Mouse (Mus musculus) retina, adult 2 months (tissue): ENCODE measurements around the gene Mansc4.

Source experiments
- DNase-seq: peaks from one replicate; pipeline ENCODE4 v3.0.0-alpha.2; 2012; ENCODE audit warnings: low read depth, low spot score

Mansc4 gene

GRCm38 (mm10) chr6:147079919-147080318, 6.9 kb downstream of the Mansc4 start:
- no peak for DNase-seq

DNA sequence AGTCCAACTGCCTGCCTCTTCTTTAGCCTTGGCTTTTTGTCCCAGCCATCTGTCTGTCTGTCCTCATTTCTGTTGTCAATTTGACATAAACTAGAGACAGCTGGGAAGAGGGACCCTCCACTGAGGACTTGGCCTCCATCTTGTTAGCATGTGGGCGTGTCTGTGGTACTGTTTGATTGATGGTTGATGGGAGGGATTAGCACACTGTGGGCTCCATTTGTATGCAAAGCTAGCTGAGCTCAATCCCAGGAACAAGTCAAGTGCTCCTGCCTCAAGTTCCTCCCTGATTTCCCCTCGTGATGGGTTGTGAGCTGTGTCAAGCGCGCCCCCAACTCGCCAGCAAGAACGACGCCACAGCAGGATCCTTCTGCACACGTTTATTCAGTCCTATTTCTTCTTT, 10.0 kb downstream of the Mansc4 start:
- no peak for DNase-seq

DNA sequence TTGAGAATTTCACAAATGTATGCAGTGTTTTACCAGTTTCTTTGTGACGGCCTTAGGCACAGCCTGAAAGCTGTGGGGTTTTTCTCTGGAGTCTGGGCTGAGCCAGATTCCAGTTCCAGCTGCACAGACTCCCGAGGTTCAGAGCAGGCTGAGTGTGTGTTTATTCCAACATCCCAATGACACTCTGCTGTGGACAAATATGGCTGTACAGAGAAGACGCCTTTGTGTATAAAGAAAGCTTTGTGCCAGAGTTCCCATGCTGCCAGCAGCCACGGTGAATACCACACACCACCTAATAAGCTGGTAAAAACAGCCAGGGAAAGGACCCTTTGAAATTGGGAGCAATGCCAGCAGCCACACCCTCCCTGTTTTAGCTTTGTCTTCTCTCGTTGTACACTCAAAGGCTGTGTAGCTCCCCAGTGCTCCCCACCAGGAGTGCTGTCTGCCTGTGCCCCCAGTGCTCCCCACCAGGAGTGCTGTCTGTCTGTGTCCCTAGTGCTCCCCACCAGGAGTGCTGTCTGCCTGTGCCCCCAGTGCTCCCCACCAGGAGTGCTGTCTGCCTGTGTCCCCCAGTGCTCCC, 10.9 kb downstream of the Mansc4 start:
- DNase-seq, result no peak

DNA sequence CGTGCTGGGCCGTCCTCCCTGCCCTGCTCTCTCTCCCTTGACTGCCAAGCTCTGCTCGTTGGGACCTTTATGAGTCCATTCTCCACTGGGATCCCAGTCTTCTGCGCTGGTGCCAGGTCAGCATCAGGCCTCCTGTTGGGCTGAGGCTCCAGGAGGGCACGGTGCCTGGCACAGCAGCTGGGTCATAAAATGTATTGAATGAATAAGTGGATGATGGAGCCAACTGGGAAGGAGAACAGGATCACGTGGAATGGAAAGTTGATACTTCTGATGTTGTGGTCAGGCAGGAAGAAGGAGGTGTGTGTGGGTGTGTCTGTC, 21.9 kb downstream of the Mansc4 start:
- DNase-seq, result no peak

- DNase-seq, result no peak
These were observed 22.4 kb downstream of the Mansc4 start for GRCm38 (mm10) chr6:147064226-147064943.

- no peak for DNase-seq
These were observed 24.1 kb downstream of the Mansc4 start for GRCm38 (mm10) chr6:147062694-147063093.

- DNase-seq, result no peak
These were observed 24.8 kb downstream of the Mansc4 start for GRCm38 (mm10) chr6:147062034-147062433.

DNA sequence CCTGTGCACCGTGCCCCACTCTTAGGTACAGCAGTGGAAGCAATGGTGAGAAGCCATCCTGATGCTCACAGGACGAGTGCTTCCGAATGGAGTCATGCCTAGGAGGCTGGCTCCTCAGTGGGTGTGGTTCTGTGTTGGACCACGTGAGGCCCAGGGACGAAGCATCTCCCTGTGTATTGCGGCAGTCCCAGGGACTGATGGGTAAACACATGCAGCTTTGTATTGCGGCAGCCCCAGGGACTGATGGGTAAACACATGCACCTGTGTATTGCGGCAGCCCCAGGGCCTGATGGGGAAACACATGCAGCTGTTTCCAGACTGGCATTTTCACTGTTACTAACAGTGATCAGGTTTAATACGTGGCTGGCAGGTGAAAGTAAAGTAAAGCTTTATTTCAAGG, 25.2 kb downstream of the Mansc4 start:
- no peak for DNase-seq

GRCm38 (mm10) chr6:147059326-147059725, 27.5 kb downstream of the Mansc4 start:
- no peak for DNase-seq

- DNase-seq, result no peak
These were observed 31.4 kb downstream of the Mansc4 start for GRCm38 (mm10) chr6:147055374-147055977.

GRCm38 (mm10) chr6:147053785-147054646, 32.8 kb downstream of the Mansc4 start:
- no peak for DNase-seq

- DNase-seq, result no peak
These were observed 34.4 kb downstream of the Mansc4 start for GRCm38 (mm10) chr6:147052440-147052839.

GRCm38 (mm10) chr6:147051666-147052065, 35.2 kb downstream of the Mansc4 start:
- DNase-seq, result no peak

DNA sequence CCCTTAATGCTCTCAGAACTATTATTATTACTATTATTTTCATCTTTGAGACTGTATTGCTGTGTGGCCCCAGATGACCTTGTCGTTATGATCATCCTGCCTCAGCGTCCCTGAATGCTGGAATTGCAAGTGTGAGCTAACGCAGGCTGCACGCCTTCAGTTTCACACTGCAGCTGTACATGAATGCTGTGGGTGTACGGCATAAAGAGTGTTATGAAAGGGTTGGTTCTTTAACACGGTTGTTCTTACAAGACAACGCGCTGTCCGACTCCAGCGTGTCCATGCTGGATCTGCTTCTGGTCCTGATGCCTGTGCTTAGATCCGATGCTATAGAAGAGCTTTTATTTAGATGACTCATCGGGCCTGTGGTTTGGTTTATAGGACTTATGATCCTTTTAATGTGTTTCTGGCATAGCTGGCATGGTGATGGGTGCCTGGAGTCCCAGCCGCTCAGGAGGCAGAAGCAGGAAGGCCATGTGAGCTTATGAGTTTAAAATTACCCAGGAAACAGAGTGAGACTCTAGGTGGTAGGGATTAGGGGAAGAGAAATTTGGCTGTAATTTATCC, 37.5 kb downstream of the Mansc4 start:
- DNase-seq, result no peak

DNA sequence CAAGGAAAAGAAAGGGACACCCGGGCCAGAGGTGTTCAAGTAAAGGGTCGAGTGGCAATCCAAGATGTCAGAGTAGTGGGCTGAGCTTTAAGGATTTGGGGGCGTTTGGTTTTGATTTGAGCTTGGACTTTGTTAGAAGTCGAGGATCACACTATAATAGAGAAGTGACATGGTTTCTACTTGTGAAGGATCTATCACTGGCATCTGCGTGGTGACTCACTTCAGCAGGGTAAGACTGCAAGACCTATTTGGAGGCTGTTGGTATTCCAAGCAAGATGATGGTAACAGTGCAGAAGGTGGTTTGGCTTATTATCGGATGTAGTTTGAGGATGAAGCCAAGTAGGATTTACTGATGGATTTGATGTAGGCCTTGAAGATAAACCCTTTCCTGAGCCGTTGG, 43.2 kb downstream of the Mansc4 start:
- peak; percentile 29 for DNase-seq

GRCm38 (mm10) chr6:147042291-147043290, 44.2 kb downstream of the Mansc4 start, which contains the start of gene Mrps35:
Gene Mrps35 (plus strand): TSS chr6:147042764.
- peak; percentile 83 for DNase-seq

- DNase-seq, result no peak
These were observed 54.4 kb downstream of the Mansc4 start, which contains the start of gene Rep15 for GRCm38 (mm10) chr6:147032303-147032925. Gene Rep15 (plus strand): TSS chr6:147032584.

GRCm38 (mm10) chr6:147030096-147030885, 56.5 kb downstream of the Mansc4 start:
- no peak for DNase-seq

- no peak for DNase-seq
These were observed 57.2 kb downstream of the Mansc4 start for GRCm38 (mm10) chr6:147029591-147029990.
